Mouse (Mus musculus) forebrain, embryonic 11.5 days (tissue): ENCODE measurements around the gene Slc25a30. TPM values are rescaled to one million over a fixed set of nuclear protein-coding genes. Genes with fewer than 3 reads are reported as not detected.

ENCODE experiments used
- ATAC-seq: fragments of 200-750 bp; cut with Nextera tagmentation; replicated peaks from 2 replicates; pipeline ENCODE4 v1.8.0; 2017; ENCODE audit warnings: moderate TSS enrichment; ENCODE audit not compliant: low FRiP score
- DNase-seq: peaks from one replicate; pipeline ENCODE4 v3.0.0-alpha.2; 2017; ENCODE audit warnings: low spot score
- H3K27ac ChIP-seq: fragments of 300-500 bp; sonication (generic); 2 replicates; pipeline ENCODE4 v1.5.1; 2014; ENCODE audit warnings: low read depth, low read length
- H3K27me3 ChIP-seq: fragments of 300-500 bp; sonication (generic); 2 replicates; pipeline ENCODE4 v1.6.1; 2014; ENCODE audit warnings: mild to moderate bottlenecking, low read length, mixed read lengths; ENCODE audit not compliant: control insufficient read depth, insufficient read depth
- H3K36me3 ChIP-seq: fragments of 300-500 bp; sonication (generic); 2 replicates; pipeline ENCODE4 v1.6.1; 2014; ENCODE audit warnings: mild to moderate bottlenecking, low read length, moderate library complexity, mixed read lengths; ENCODE audit not compliant: control insufficient read depth, insufficient read depth
- H3K4me1 ChIP-seq: fragments of 300-500 bp; sonication (generic); replicated peaks from 2 replicates; pipeline ENCODE4 v1.6.1; 2014; ENCODE audit warnings: low read length, mixed read lengths; ENCODE audit not compliant: control insufficient read depth, insufficient read depth
- H3K4me2 ChIP-seq: fragments of 300-500 bp; sonication (generic); 2 replicates; pipeline ENCODE4 v1.6.1; 2014; ENCODE audit warnings: low read depth, mild to moderate bottlenecking, low read length, moderate library complexity, mixed read lengths; ENCODE audit not compliant: severe bottlenecking
- H3K4me3 ChIP-seq: fragments of 300-500 bp; sonication (generic); 2 replicates; pipeline ENCODE4 v1.5.1; 2014; ENCODE audit warnings: low read depth, low read length
- H3K9ac ChIP-seq: fragments of 300-500 bp; sonication (generic); 2 replicates; pipeline ENCODE4 v1.6.1; 2014; ENCODE audit warnings: low read length
- H3K9me3 ChIP-seq: fragments of 300-500 bp; sonication (generic); 2 replicates; pipeline ENCODE4 v1.6.1; 2016; ENCODE audit warnings: low read length, mixed read lengths; ENCODE audit not compliant: control insufficient read depth
- WGBS: fragments of 180-500 bp; shearing (Covaris S2); extraction: QIAGEN DNeasy Blood & Tissue Kit; methylation state at CpG from one replicate; pipeline ENCODE4 v1.1.7; 2014; 5-methylcytosine and 5-hydroxymethylcytosine counted together
- polyA plus RNA-seq: library from polyadenylated mRNA; unstranded; fragments of >200 nt; fragmentation: Nextera tagmentation; extraction: Ambion mirVana; gene quantifications from 2 replicates; pipeline ENCODE4 v1.2.1, GENCODE M21; 2014

Slc25a30 gene
- polyA plus RNA-seq, 1 experiment from 2014 or later, result 9.4 TPM

DNA sequence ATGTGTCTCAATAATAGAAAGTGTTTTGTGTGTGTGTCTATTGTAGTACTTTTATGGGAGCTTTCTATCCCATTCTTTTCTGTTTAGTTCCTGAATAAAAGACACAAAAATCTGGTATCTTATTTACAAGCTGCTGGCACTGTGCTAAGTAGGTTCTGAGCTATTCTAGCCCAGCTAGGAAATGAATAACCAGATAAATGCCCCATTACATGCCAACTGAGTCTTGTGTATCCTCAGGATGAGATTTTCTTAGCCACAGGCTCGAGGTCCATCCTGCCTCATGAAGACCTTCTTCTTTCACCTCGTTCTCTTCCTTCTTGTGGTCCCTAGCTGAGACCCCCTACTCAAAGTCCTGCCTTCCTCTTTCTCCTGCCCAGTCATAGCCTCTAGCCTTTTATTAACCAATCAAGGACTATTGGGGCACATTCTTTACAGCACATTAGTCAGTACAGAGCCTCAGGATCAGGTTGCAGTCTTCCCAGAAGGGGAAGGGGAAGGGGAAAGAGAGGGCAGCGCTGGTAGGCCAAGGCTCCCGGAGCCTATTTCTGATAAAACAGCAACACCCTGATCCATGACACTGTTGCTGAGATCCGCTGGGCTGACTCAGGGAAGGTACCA, 11.0 kb upstream of the Slc25a30 start:
- Histone ChIP-seq H3K9me3 (no peaks in the 10 kb centered on the region), H3K4me2 (no peak overlapping the region), H3K9ac (no peak overlapping the region), H3K27ac (no peak overlapping the region), H3K27me3 (no peaks in the 10 kb centered on the region), H3K4me1 (no peaks in the 10 kb centered on the region), H3K36me3 (no peaks in the 10 kb centered on the region), H3K4me3 (no peak overlapping the region)
- WGBS, result 52% methylated on average over 5 of the region's 5 CpGs
- DNase-seq (no peak), ATAC-seq (no peak)

DNA sequence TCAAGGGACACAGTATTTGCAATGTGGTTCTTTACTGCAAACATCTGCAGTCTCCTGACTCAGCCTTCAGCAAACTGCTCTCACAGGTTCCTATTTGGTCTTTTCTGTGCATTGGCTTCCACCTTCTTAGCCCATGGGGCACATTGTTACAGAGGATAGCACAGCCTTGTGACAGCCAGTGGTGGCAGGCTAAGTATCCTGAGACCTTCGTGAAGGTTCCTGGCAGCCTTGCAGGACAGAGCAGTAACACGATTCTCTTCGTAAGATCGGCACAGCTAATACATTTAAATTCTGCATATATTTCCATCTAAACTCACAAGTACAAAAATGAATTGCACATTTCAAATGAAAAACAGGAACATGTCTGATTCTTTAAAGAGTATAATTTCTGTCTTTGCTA, 9.1 kb upstream of the Slc25a30 start:
- no peaks in the 10 kb centered on the region for H3K9me3 ChIP-seq
- no peak overlapping the region for H3K4me3 ChIP-seq
- no peak overlapping the region for H3K9ac ChIP-seq
- H3K27ac ChIP-seq, result no peak overlapping the region
- no peaks in the 10 kb centered on the region for H3K27me3 ChIP-seq
- no peak overlapping the region for H3K4me2 ChIP-seq
- H3K4me1 ChIP-seq, result no peaks in the 10 kb centered on the region
- WGBS, result 84% methylated on average over 4 of the region's 4 CpGs
- ATAC-seq, result no peak
- no peak for DNase-seq
- no peaks in the 10 kb centered on the region for H3K36me3 ChIP-seq

DNA sequence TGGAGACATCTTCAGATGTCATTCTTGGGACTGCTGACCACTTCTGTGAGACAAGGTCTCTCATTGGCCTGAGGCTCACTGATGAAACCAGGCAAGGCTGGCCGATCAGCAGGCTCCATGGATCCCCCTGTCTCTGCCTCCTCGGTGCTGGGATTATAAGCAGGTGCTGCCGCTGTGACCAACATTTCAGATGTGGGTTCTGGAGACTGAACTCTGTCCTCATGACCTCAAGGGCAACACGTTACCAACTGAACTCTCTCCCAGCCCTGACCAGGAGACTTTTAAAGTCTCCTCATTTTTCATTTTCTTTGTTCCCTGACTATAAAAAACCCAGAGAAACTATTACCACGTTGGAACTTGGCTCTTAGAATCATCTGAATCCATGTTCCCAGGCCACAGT, 7.9 kb upstream of the Slc25a30 start:
- H3K9ac ChIP-seq, result no peak overlapping the region
- no peak overlapping the region for H3K4me2 ChIP-seq
- H3K36me3 ChIP-seq, result no peaks in the 10 kb centered on the region
- H3K4me3 ChIP-seq, result no peak overlapping the region
- DNase-seq (no peak), ATAC-seq (no peak)
- H3K27ac ChIP-seq, result no peak overlapping the region
- no peaks in the 10 kb centered on the region for H3K9me3 ChIP-seq
- 80% methylated on average over 5 of the region's 5 CpGs for WGBS
- H3K4me1 ChIP-seq, result no peaks in the 10 kb centered on the region
- no peaks in the 10 kb centered on the region for H3K27me3 ChIP-seq

DNA sequence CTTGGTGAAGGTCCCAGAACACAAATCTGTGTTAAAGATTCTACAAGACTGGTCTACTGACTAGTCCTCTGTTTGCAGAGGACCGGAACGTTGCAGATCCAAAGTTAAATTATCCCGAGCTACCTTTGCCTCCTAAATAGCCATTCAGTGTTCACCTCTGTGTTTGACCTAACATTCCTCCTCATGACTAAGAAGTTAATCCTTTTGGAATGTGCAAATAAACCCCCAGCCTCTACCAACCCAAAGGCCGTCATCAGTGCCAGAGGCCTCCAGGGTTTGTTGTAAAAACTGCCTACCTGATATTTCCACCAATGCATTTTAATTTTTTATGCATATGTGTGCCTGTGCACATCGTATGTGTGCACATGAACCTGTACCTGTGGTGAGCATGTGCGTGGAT, 7.5 kb upstream of the Slc25a30 start:
- DNase-seq (no peak), ATAC-seq (no peak)
- H3K4me1 ChIP-seq, result no peaks in the 10 kb centered on the region
- no peak overlapping the region for H3K9ac ChIP-seq
- H3K27ac ChIP-seq, result no peak overlapping the region
- WGBS, result 74% methylated on average over 6 of the region's 6 CpGs
- no peak overlapping the region for H3K4me2 ChIP-seq
- no peaks in the 10 kb centered on the region for H3K9me3 ChIP-seq
- no peaks in the 10 kb centered on the region for H3K27me3 ChIP-seq
- no peak overlapping the region for H3K4me3 ChIP-seq
- no peaks in the 10 kb centered on the region for H3K36me3 ChIP-seq

DNA sequence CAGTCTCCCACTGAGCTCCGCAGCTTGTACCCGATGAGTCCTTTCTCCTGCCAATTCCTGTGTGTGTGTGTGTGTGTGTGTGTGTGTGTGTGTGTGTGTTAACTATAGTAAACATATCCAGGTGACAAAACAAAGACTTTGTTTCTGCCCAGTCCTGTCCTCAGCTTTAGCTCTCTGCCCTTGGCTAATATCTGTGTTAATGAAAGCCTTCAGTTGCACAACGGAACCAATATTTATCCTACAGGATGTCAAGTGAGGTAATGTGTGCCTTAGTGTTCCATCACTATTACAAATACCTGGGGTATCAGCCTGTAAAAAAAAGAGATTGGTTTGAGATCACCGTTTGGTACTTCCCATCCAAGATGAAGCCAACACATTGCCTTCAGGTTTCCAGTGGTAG, 6.3 kb upstream of the Slc25a30 start:
- Histone ChIP-seq H3K9me3 (no peaks in the 10 kb centered on the region), H3K27me3 (no peaks in the 10 kb centered on the region), H3K4me1 (no peaks in the 10 kb centered on the region), H3K27ac (no peak overlapping the region), H3K9ac (no peak overlapping the region), H3K36me3 (no peaks in the 10 kb centered on the region), H3K4me2 (no peak overlapping the region), H3K4me3 (no peak overlapping the region)
- 92% methylated on average over 4 of the region's 4 CpGs for WGBS
- ATAC-seq, result no peak
- no peak for DNase-seq

DNA sequence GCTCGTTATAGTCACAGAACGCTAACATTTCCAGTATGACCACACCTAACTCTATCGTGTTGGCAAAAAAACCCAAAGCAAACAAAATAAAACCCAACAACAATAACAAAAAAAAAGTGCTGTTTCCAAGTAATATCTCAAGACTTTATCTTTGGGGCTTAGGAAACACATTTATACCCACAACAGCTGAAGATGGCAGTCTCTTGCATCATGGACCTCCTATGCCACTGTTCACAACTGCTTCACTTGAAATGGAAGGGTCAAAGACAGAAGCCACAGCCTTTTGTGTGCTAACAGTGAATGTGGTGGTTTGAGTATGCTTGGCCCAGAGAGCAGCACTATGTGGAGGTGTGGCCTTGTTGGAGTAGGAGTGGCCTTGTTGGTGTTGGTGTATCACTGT, 4.5 kb upstream of the Slc25a30 start:
- Histone ChIP-seq H3K4me3 (no peak overlapping the region), H3K9me3 (no peaks in the 10 kb centered on the region), H3K27ac (no peak overlapping the region), H3K27me3 (no peaks in the 10 kb centered on the region), H3K36me3 (no peaks in the 10 kb centered on the region), H3K4me2 (no peak overlapping the region), H3K9ac (no peak overlapping the region), H3K4me1 (no peaks in the 10 kb centered on the region)
- ATAC-seq (no peak), DNase-seq (no peak)
- 88% methylated on average over 3 of the region's 3 CpGs for WGBS

DNA sequence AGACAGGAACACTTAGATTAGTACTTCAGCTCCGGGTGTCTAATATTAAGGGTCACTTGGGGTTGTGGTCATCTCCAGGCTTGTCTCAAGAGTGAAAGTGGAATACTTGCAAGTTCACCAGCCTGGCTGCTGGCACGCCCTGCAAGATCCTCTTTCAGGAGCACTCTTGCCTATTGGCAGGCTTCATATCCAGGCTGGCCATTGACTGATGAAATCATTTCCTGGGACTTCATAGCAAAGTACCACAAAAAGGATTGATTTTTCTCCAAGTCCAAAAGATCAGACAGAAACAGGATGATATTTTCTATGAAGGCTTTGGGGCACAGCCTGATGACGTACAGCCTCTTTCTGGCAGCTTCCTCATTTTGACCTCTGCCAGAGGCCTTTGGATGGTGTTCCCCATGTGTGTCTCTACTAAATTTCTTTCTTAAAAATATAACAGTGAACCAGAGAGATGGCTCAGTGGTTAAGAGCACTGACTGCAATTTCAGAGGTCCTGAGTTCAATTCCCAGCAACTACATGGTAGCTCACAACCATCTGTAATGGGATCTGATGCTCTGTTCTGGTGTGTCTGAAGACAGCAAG, 3.7 kb upstream of the Slc25a30 start:
- Histone ChIP-seq H3K9me3 (no peaks in the 10 kb centered on the region), H3K27ac (no peak overlapping the region), H3K36me3 (no peaks in the 10 kb centered on the region), H3K4me3 (no peak overlapping the region), H3K4me2 (no peak overlapping the region), H3K4me1 (0 out of 2 replicates have a peak, but pooled peaks cover 2% of the 10 kb centered on the region), H3K9ac (no peak overlapping the region), H3K27me3 (no peaks in the 10 kb centered on the region)
- ATAC-seq, result no peak
- DNase-seq, result no peak
- WGBS, result 87% methylated on average over 3 of the region's 3 CpGs

DNA sequence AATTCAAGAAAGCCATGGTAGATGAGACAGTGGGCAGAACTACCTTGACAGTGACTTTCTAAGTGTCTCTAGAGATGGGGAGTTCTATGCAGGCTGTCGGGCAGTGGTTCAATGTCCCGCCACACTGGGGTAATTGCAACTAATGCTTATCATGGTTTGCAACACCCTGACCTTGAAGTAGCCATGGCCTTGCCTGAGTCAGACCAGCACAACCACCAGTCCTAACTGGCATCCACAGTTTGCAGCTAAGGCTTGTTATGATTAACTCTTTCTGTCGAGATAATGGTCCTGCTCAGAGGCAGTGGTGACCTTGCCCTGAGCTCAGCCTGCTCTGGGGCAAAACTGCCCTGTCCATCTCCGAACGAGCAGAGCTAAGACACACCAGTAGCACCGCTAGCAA, 2.5 kb upstream of the Slc25a30 start:
- WGBS, result 76% methylated on average over 6 of the region's 6 CpGs
- Histone ChIP-seq H3K9ac (no peak overlapping the region), H3K4me2 (no peak overlapping the region), H3K9me3 (no peaks in the 10 kb centered on the region), H3K27ac (no peak overlapping the region), H3K36me3 (no peaks in the 10 kb centered on the region), H3K4me3 (no peak overlapping the region), H3K4me1 (0 out of 2 replicates have a peak, but pooled peaks cover 2% of the 10 kb centered on the region), H3K27me3 (no peaks in the 10 kb centered on the region)
- no peak for DNase-seq
- ATAC-seq, result no peak

DNA sequence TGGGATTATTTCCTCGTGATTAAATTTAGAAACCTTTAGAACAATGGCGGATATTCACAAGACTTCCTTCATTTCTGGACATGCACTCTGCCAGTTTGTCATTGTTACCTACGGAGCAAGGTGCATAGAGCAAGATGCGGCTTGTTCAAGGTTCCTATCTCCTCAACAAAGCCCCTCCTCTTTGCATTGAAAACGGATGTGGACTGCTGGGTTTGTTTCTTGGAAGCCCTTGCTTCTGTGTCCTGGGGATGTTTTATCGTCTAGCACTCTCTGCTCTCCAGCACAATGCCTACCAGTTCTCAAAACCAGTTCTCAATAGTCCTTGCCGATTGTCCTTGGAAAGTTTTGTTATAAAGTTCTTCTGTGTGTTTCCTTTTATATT, 948 bp upstream of the Slc25a30 start:
- Histone ChIP-seq H3K9ac (no peak overlapping the region), H3K27ac (no peak overlapping the region), H3K27me3 (no peaks in the 10 kb centered on the region), H3K36me3 (no peaks in the 10 kb centered on the region), H3K9me3 (no peaks in the 10 kb centered on the region), H3K4me2 (no peak overlapping the region), H3K4me3 (no peak overlapping the region), H3K4me1 (0 out of 2 replicates have a peak, but pooled peaks cover 2% of the 10 kb centered on the region)
- DNase-seq (no peak), ATAC-seq (no peak)
- 33% methylated on average over 7 of the region's 7 CpGs for WGBS
